16 mouse cellular contexts compared by ENCODE assay signal in the genomic region with DNA sequence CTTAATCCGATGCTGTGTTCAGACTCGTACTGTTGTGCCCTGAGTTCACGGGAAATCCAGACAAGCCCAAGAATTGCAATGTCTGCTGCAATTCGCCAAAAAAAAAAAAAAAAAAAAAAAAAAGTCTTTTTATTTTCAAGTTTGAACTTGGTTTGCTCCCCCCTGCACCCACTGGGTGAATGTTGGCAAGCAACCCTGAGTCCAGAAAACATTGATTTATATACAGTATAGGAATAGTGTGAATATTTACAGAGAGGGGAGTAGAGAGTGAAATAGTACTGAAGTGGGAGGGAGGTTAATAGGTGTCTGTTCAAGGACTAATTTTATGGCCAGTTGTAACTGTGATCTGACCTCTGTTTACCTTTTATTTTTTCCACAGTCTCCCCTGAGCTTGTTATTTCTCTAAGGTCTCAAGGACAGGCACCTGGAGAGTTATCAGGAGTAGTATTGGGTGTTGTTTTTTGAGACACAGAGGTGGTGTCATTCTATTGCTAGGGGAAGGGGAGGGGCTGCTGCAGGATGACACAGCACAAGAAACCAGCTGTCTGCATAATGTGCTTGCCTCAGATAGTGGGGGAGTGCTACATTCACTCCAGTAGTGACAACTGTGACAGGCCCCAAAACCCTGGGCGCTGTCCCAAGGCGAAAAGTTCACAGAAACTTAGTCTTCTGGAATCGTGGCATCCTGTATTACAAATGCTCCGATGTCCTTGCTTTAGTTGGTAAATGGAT.
DNase-seq lines count a peak whose midpoint lies in the region; ATAC-seq lines count a peak whose summit lies in the region.
"Had no signal": no experiment of that assay in that cellular context is flagged by ENCODE, and none has a peak within 500 bp of the region (broad histone marks: within the 10 kb centered on the region; RNA-seq: fewer than 3 reads in every experiment).

No protein-coding gene starts in this region.

- no peak overlapping the region for H3K9ac ChIP-seq in heart, embryonic 13.5 days
- no peak overlapping the region for H3K9ac ChIP-seq in liver, embryonic 12.5 days
- H3K9ac ChIP-seq: heart, embryonic 15.5 days had no signal

- H3K27ac ChIP-seq in heart, embryonic 13.5 days (replicated peaks): no peak overlapping the region
- peak overlapping the region; percentile 75 for H3K27ac ChIP-seq in liver, embryonic 12.5 days
- H3K27ac ChIP-seq: forebrain, embryonic 10.5 days; heart, embryonic 15.5 days; layer of hippocampus, adult 2 months had no signal

- H3K4me2 ChIP-seq in heart, embryonic 13.5 days: no peak overlapping the region
- no peak overlapping the region for H3K4me2 ChIP-seq in liver, embryonic 12.5 days
- H3K4me2 ChIP-seq: heart, embryonic 15.5 days had no signal

- H3K4me1 ChIP-seq in heart, embryonic 13.5 days: no peaks in the 10 kb centered on the region
- peaks cover 10% of the 10 kb centered on the region; the same call in 1 of the 2 replicates for H3K4me1 ChIP-seq in liver, embryonic 12.5 days
- H3K4me1 ChIP-seq: forebrain, embryonic 10.5 days; heart, embryonic 15.5 days had no signal

- no peak overlapping the region for H3K4me3 ChIP-seq in heart, embryonic 13.5 days
- no peak overlapping the region for H3K4me3 ChIP-seq in liver, embryonic 12.5 days
- H3K4me3 ChIP-seq: forebrain, embryonic 10.5 days; heart, embryonic 15.5 days; layer of hippocampus, adult 2 months had no signal

- WGBS in heart, embryonic 13.5 days: 76% methylated on average over 8 of the region's 8 CpGs
- WGBS in liver, embryonic 12.5 days (ENCODE audit: insufficient replicate concordance): 61% methylated on average over 8 of the region's 8 CpGs

- no peak for DNase-seq in heart, postnatal 4 days
- DNase-seq in ES-CJ7 (ENCODE audit: low read depth, low spot score) (peak; percentile 64), WW6 (ENCODE audit: low read depth, low spot score) (peak; percentile 13)
- no peak for DNase-seq in layer of hippocampus, postnatal 10 days (ENCODE audit: low spot score in 2 of 2)
- no peak for DNase-seq in neural tube, embryonic 10.5 days (ENCODE audit: extremely low spot score, low spot score)
- DNase-seq in cerebellum, postnatal 4 days (ENCODE audit: low spot score in 2 of 2): no peak
- DNase-seq: adrenal gland, postnatal 36 days; cerebellum, adult 11 months; lung, adult 18-20 months; thymus, postnatal 14 days had no signal

- H3K27me3 ChIP-seq in heart, embryonic 13.5 days (replicated peaks): no peaks in the 10 kb centered on the region
- H3K27me3 ChIP-seq in liver, embryonic 12.5 days (replicated peaks): no peaks in the 10 kb centered on the region
- H3K27me3 ChIP-seq: heart, embryonic 15.5 days had no signal

- no peaks in the 10 kb centered on the region for H3K36me3 ChIP-seq in heart, embryonic 13.5 days
- H3K36me3 ChIP-seq in liver, embryonic 12.5 days: no peaks in the 10 kb centered on the region
- H3K36me3 ChIP-seq: forebrain, embryonic 10.5 days; heart, embryonic 15.5 days had no signal

- peak; percentile 85 for ATAC-seq in heart, embryonic 13.5 days (ENCODE audit: extremely low read depth, insufficient number of reproducible peaks, low FRiP score, low TSS enrichment)
- ATAC-seq in liver, embryonic 12.5 days: peak; percentile 100
- ATAC-seq: Patski had no signal

- H3K9me3 ChIP-seq in heart, embryonic 13.5 days: no peaks in the 10 kb centered on the region
- H3K9me3 ChIP-seq in liver, embryonic 12.5 days (replicated peaks): no peaks in the 10 kb centered on the region
- H3K9me3 ChIP-seq: forebrain, embryonic 10.5 days; heart, embryonic 15.5 days had no signal

Comparison
In these comparisons a context has a peak if more than half of its experiments do, and no peak if none do; other contexts are left out.
1. DNase-seq: peak in ES-CJ7 (single experiment) and WW6 (single experiment); none in heart, postnatal 4 days (single experiment), layer of hippocampus, postnatal 10 days (0 of 2), neural tube, embryonic 10.5 days (single experiment) and cerebellum, postnatal 4 days (0 of 2).